Mouse (Mus musculus): ENCODE results near the gene Pkig.

- TF ChIP-seq CTCF (IDR thresholded peaks at IDR 0.05; ENCODE audit: borderline replicate concordance, insufficient read depth, low read depth, low read length) (no peak), POLR2A (IDR thresholded peaks at IDR 0.05; ENCODE audit: borderline replicate concordance, insufficient read depth, low read length) (no peak)
Measured at GRCm38 (mm10) chr2:163675144-163675619, 17.0 kb downstream of the Pkig start.

Measured in cerebellum, adult 2 months (tissue).